Mouse (Mus musculus) frontal cortex, postnatal 10 days (tissue): ENCODE measurements at regions not wholly inside any gene's neighbourhood (a gene's known extent, or its start where the extent isn't known, plus 50 kb on each side); places are given as distances from the start of the nearest gene placed in this dataset.
A peak's percentile ranks its signal among the peaks of the same experiment; 100 is the strongest.

Source experiments
- DNase-seq, 2 experiments: peaks; one replicate each; pipeline ENCODE4 v3.0.0; 2022; ENCODE audit warnings: low spot score in 2 of 2, mixed read lengths in 1 of 2

DNA sequence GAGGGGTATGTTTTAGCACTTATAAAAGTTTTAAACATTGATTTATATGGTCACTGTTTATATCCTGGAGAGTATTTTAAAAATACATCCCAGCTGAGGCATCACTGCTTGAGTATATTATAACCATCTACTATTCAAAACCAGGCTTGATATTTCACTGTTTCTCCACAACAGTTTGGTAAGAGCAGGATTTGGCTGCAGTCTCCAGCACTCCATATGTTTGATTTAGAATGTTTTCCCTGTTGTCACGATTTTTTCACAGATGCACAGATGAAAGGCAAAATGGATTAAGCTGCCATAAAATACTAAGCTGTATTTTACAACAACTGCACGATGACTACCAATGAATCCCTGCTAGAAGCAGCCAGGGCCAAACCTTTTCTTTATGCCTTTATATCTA, 166.6 kb downstream of the Cox7b2 start:
- peak; percentile 3 to 6 for DNase-seq

DNA sequence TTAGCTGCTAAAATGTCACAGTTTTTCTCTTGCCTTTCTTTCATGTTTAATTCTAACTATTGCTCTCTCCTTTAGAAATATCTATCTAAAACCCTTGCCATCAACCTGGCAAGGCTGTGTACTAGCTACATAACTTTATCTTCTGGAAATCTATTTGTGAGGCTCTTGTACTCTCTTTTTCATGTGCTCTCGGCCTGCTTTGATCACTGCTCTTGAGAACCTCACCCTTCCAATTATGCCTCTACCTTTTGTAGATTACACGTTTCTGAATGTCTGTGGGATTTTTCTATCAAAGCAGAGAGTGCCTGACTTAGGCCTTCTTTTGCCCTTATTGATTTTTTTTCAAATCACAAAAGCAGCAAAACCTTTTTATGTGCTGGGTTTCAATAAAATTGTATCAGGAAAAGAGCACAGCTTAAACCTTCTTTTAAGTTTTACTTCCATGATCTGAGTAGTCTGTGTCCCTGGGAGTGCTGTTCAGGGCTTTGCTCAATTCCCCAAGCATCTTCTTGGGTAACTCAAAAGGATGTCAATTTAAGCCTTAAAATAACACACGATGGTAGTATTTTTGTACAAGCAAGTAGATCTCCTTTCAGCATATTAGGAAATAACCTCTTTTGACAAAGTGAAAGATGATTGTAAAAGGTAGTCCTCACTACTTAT, 181.7 kb downstream of the Cox7b2 start:
- no peak for DNase-seq

DNA sequence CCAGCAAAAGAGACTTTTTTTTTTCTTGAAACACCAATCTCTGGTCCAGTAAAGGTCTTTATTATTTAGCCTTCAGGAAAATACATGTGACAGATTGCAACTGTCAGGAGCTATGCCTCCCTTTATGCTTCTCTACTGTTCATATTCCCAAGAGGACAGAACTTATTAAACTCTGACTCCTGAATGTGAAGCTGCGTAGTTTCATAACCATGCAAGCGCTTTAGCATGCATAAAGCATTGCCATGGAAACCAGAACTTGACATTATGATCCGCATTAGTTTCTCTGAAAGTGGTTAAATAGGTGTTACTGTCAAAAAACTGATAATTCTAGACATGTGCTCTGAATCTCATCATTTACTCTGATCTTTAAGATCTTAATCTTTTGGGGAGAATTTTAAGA, 206.5 kb downstream of the Cox7b2 start:
- no peak for DNase-seq

DNA sequence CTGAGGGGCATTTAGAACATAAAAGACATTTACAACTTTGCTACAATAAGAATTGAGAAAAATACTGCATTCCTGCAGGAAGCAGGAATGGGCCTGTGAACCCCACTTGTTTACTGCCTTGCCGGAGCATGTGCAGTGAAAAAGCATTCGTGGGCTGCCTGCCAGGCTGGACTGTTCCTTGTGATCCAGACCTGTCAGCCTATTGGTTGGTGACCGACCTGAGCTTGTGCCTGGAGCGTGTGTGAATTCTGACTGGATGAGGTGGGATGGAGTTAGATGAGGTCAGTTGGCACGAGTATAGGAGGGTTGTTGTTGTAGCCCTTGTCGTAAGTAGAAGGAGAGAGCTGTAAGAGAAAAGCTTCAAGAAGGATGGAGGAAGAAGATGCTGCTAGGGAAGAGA, 213.8 kb upstream of the Gabra2 start:
- no peak for DNase-seq

DNA sequence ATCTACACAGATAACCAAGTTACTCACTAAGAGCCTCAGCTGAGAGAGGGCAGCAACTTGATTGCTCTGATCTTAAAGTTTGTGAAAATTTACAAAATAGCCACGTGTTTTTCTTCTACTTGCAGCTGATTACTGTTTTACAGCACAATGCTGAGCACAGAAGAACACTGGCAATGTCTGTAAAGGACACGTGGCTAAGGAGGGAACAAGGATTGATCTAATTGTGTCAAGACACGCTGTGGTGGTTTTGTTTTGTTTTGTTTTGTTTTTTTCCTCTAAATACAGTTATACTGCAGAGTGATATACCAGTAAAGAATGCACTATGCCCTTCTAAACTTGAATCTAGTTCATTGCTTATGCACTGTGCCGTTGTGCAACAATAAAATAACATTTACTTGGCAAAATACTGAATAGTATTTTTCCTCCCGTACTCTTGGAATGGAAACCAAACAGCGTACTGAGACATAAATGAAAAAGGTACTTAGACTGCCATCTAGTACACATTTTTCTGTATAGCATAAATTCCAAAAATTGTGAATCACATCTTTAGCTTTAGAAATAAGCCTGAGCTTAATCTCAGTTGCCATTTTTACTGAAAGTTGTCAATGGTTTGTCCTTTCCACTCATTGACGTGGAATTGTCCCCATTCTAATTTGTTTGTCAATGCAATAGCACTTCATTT, 166.7 kb upstream of the Gabra2 start:
- no peak for DNase-seq

DNA sequence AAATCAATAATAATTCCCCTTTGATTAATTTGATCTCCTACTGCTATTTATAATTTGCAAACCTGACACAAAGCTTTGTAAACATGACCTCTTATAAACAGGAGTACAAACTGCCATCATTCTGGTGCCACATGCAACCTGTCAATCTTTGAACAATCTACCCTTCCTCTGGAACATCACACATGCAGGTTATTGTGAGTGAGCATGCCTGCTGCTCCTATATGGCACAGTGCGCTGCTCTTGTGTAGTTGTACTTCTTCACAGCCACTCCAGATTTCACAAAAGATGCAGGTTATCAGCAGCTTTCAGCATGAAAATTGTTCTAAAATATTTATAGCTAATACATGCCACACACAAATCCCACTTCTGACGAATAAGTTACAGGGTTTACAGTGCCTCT, 153.6 kb upstream of the Gabra2 start:
- DNase-seq, result no peak

DNA sequence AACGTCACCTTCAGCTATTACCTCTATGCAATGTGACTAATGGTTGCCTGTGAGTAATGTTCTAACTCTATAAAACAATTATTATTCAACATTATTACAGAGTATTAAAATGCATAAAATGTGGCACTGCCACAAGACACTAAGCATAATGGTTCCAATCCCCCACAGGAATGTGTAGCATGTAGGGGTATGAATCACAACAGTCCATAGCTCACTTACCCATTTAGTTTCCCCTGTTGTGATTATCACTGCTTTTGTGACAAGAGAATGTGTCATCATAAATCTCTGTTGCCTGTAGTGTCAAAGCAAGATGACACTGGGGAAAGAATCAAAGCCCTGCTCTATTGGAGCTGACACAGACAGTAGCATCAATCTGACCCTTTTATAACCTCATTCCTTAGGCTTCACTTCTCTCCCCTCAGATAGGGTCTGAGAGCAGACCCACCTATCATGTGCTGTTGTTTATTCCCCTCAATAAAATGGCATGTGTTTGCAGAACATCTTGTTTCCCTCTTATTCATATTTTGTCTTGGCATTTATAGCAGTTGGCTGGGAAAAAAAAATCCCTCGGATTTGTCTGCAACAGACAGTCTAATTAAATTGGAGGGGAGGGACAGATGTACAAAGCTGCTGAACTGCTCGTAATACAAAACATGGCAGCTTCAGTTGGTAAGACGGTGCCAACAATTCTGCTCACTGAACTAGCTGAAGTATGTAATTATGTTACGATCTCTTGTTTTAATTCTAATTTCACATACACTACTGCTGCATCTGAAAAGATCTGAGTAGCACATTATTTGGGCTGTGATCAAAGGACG, 152.9 kb upstream of the Gabra2 start:
- DNase-seq, result no peak

DNA sequence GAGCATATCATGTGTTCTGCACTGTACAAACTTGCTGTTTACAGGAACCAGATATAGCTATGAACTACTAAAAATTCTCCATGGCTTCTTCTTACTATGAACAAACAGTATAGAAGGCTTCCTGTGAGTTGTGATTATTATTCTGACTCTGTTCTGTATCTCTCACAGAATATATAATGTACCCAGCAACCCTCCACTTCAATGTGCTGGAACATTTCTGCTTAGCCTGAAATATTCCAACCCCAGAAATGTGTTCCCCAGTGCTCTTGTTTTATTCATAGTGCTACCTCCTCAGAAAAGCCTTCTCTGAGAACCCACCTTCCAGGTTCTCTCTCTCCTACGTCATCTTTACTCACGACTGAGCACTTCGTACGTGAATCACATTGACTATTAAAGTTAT, 132.0 kb upstream of the Gabra2 start:
- no peak for DNase-seq

DNA sequence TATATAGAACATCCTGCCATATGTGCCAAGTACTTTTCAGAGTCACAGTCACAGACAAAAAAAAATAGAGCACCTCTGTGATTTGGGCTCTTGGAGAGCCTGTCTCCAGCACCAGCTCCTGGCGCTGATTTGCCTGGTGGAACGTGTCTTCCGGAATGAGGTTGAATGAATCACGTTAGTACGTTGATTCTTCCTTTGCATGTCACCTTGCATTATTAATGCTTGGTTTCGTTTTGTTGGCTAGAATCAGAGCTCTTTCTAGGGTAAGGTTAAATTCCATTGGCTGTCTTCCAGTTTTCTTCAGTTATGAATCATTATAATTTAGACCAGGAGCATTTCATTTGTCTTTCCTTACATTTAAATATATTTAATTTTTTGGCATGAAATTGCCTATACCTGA, 105.2 kb upstream of the Gabra2 start:
- no peak for DNase-seq

DNA sequence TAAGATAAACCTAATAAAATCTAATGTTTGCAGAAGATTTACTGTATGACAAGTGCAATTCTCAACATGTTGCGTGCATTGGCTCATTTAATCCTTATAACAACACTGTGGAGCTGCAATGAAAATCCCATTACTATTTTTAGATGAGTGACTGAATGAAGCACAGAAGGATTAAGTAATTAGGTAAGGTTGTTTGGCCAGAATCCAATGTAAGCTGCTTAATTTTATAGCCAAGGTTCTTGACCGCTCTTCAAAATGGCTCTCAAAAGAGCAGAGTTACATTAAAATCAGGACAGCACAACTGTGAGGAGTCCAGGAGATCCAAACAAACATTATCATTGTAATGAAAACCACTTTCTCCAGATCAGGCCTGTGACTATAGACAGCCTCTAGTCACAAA, 81.7 kb upstream of the Gabra2 start:
- DNase-seq, result no peak

DNA sequence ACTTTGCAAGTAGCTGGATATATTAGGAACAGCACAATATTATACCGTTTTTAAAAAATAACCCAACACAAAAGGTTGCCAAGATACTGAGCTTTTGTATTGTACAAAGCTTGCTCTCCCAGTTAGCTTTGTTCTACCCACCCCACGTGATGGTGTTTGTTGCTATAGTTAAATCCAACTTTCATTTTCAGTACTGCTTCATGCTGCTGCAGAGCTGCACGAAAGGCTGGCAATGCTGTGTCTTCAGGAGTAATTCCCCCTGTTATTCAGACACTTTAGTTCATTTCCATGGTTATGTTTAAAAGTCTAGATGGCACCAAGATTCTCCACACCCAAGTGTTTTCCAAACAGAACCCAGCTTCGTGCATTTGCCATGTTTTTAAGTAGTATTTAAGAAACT, 74.7 kb upstream of the Gabra2 start:
- no peak for DNase-seq
